Mouse (Mus musculus): ENCODE data around the gene Abhd16a.
"Not testable (repeated sequence)": the region's sequence is repeated elsewhere in the genome, so short reads cannot be mapped to it uniquely, and the experiment has no call there.

Gene Abhd16a

DNA sequence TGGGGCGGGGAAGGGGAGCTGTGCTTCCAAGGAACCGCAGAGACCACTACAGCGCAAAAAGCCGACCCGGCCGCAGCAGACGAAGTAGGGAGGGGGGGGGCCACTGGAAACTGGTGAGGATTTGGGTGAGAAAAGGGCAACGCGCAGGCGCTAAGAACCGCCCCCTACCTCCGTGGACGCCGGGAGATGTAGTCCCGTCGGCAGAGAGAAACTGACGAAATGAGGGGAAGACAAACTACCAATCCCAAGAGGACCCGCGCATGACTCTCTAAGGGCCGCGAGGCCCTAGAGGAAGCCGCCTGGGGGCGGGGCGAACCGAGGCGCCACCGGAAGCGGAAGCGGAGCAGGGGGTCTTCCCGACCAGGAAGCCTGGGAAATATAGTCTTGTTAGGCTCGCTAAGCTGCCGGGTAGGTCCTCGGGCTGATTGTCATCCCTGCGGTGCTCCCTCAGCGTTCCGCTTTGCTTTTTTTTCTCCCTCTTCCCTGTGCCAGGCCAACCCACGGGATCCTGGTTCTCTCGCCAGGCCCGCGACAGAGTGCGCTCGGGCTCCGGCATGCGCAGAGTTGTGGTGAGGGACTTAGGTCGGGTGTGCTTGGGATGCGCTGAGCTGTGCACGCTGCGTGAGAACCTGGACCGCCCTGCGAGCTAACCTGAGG is 32.2 kb downstream of the Abhd16a start, which contains the start of gene Gpank1:
Gene Gpank1, plus strand, starts transcription at position 313 of the 657 bp plus-strand sequence.
- peak; percentile 95 for DNase-seq (ENCODE audit: low spot score)

DNA sequence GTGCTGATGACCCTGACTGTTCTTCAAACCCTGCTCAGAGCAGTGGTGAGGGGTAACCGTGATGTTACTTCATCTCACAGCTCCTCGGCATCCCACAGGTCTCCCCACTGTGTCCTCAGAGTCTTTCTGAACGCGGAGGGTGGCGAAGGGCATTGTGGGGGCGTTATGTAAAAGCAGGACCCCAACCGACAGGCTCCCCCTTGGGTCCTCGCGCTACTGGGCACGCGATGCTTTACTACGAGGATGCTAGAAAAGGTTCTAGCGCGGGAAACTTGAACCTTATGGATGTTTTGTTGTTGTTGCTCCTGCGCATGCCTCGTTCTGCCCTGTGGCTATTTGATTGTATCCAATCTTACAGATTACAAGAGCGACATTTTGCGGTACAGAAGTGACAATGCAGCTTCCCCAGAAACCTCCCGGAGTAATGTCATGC is 32.8 kb downstream of the Abhd16a start, which contains the start of gene Csnk2b:
Gene Csnk2b, minus strand, starts transcription at position 183 of the 433 bp plus-strand sequence.
- DNase-seq (ENCODE audit: low spot score) = peak; percentile 59

DNA sequence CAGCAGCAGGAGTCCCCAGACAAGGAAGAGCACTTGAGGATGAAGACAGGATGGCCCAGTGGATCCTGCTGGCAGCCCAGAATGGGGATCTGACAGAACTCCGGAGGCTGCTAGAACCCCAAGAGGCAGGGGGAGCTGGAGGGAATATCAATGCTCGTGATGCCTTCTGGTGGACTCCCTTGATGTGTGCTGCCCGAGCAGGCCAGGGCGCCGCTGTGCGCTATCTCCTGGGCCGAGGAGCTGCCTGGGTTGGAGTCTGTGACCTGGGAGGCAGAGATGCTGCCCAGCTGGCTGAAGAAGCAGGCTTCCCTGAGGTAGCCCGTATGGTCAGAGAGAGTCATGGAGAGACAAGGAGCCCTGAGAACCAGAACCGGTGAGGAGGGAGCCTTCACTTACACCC is 34.2 kb downstream of the Abhd16a start:
- not testable (repeated sequence) for DNase-seq (ENCODE audit: low spot score)

DNA sequence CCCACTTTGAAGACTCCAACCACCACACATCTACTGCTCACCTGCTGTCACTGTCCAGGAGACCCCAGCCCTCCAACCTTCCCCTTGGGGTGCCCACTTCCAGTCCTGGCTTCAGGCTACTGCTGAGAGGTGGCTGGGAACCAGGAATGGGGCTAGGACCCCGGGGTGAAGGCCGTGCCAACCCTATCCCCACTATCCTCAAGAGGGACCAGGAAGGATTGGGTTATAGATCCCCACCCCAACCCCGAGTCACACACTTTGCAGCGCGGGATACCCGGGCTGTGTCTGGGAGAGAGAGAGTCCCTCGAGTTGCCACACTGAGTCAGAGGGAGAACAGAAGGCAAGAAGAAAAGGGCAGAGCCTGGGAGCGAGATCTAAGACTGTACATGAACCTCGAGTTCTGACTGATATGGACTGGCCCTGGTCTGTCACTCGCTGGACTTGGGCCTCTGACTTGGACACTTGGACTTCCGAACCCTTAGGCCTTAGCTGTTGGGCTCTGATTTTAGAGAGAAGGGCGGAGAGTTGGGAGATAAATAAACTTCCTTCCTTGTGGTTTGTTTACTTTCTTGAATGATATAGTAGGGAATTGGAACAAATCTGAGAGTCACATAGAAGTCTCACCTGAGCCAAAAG is 35.3 kb downstream of the Abhd16a start:
- DNase-seq (ENCODE audit: low spot score) = not testable (repeated sequence)

DNA sequence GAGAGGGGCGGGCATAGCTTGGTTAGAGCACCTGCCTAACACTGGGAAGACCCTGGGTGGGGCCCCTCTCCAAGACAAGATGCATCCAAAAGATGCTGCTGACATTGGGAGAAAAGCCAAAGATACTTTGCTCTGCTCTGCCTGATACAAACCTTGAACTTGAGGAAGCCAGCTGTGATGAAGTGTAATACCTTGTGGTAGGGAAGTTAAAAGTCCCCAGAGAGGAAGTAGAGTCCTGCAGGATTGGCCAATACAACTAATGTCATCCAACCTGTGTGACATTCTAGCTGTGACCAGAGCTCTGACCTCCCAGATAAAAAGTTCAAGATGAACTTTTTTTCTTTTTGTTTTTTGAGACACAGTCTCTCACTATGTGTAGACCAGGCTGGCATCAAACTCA is 36.0 kb downstream of the Abhd16a start:
- DNase-seq (ENCODE audit: low spot score) = no peak

DNA sequence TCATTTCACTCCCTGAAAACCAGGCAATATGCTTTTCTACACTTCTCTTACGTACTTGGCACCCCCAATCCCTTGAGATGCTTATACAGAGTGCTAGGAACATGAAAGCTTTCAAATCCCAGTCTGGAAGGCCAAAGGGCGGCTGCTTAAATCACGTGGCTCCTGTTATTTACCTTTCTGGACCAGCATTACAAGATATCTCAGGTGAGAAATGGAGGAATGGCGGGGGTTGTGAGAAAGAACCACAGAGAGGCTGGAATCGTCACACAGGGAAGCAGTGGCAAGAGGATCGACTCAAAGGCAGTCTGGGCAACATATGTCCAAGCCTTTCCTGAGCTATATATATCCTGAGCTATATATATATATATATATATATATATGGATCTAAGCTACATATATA is 36.5 kb downstream of the Abhd16a start:
- DNase-seq (ENCODE audit: low spot score) = no peak

DNA sequence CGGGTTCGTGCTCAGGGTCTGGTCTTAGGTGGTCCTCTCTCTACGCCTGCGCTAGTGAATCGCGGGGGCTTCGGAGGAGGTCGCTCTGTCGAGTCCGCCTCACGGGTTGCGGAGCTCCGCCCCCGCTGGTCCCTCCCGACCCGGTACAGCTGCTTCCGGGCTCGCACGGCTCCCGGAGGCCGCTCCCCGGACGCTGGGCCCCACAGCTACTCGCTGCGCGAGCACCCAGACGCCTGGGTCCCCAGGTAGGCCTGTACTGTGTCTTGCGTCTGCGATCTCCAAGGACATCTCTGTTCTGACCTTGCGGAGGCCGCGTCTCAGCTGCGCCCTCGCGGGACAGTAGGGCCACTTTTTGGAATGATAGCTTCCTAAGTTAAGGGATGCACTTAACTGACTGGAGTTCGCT is 37.1 kb downstream of the Abhd16a start, which contains the start of gene D17H6S53E:
Gene D17H6S53E, plus strand, starts transcription at position 168 of the 406 bp plus-strand sequence.
- DNase-seq (ENCODE audit: low spot score) = peak; percentile 65

DNA sequence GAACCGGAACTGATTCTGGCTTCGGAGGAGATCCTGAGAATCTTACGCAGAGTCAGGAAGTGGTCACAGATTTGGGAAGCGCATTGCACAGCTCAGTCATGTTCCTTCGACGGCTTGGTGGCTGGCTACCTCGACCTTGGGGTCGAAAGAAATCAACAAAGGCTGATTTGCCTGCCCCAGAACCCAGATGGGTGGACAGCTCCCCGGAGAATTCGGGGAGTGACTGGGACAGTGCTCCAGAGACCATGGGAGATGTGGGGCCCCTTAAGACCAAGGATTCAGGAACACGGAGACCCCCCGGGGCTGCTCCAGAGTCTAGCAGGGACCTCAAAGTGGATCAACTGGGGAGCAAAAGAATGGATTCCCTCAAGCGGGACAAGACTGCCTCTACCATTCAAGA is 38.0 kb downstream of the Abhd16a start:
- DNase-seq (ENCODE audit: low spot score) = no peak

DNA sequence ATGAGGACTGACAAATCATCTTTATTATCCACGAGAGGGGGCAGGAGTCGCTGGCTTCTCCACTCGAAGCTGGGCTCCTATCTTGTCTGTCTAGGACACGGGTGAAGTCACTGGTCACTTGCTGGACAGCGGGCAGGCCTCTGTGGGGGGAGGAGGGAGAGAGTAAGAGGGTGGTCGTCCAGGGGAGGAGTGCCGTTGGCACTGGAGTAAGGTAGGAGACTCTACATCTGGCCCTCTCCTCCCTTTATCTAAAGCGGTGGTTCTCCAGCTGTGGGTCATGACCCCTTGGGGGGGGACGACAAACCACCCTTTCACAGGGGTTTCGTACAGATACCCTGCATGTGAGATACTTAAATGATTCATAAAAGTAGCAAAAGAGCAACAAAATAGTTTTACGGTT is 39.9 kb downstream of the Abhd16a start:
- DNase-seq (ENCODE audit: low spot score) = no peak

DNA sequence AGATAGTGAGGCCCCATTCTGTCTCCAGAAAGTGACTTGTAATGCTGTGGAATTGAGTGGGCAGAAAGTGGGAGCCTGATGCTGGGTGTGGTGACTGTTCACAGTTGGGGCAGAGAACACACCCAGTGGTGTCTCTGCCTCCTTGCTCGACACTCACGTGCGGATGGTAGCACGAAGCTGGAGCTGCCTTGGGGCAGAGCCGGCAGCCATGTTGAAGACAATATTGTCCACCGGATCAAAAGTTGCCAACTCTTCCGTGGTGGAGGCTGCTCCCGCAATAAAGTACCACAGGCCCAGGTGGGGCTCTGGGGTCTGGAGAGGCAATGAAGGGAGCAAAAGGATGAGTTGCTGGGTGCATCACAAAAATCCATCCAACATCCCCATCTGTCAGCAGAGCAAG is 42.0 kb downstream of the Abhd16a start:
- no peak for DNase-seq (ENCODE audit: low spot score)

DNA sequence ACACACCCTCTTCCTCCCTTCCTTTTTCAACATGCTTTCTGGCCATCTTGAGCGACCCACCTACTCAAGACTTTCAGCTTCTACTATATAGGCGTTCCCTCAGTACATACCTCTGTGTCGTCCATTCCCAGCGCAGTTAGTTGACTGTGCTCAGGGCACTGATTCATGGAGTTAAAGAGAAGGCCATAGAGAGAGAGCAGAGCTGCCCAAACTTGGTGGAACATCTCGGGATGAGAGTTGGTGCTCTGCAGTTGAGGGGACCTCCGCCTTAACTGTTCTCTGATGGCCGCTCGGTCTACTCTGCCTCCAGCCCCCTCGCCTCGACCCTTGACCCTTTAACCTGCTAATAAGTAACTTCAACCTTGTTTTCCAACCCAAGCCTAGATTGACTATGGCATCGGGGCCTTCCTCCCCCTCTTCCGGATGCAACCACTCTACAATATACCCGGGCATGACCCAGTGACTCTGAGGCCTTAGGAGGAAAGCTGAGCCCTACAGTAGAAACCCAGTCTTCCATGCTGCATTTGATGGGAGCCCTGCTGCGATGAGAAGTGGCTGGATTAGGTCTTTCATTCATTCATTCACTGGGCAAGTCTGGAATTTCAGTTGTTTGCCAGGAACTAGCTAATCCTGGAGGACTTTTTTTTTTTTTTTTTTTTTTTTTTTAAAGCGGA is 42.6 kb downstream of the Abhd16a start, which contains the start of gene Apom:
Gene Apom, minus strand, starts transcription at position 551 of the 674 bp plus-strand sequence.
- DNase-seq (ENCODE audit: low spot score) = no peak

DNA sequence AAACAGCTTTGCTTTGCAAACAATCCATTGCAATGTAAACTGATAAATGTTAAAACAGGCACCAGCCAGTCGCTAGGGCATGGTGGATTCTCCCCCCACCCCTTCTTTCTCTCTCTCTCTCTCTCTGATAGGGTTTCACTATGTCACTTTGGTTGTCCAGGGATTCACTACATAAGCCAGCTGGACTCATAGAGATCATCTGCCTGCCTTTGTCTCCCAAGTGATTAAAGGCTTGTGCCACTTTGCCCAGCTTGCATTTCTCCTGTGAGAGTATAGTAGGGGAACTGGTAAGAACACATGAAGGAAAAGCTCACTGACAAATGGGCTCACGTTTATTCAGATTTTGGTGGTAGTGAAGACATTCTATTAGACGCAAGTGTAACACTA is 43.1 kb downstream of the Abhd16a start:
- DNase-seq (ENCODE audit: low spot score) = no peak

DNA sequence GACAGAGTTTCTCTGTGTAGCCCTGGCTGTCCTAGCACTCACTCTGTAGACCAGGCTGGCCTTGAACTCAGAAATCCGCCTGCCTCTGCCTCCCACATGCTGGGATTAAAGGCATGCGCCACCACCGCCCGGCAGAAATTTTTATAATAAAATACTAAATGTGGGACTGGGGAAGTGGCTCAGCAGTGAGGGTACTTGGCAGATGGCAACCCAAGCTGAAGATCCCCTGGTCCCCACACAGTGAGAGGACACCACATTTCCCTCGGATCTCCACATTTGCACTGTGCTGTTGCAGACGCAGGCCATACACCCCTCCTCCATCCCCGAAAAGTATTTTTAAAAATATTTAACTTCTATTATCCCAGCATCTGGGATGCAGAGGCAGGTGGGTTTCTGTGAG is 44.5 kb downstream of the Abhd16a start:
- DNase-seq (ENCODE audit: low spot score) = no peak

DNA sequence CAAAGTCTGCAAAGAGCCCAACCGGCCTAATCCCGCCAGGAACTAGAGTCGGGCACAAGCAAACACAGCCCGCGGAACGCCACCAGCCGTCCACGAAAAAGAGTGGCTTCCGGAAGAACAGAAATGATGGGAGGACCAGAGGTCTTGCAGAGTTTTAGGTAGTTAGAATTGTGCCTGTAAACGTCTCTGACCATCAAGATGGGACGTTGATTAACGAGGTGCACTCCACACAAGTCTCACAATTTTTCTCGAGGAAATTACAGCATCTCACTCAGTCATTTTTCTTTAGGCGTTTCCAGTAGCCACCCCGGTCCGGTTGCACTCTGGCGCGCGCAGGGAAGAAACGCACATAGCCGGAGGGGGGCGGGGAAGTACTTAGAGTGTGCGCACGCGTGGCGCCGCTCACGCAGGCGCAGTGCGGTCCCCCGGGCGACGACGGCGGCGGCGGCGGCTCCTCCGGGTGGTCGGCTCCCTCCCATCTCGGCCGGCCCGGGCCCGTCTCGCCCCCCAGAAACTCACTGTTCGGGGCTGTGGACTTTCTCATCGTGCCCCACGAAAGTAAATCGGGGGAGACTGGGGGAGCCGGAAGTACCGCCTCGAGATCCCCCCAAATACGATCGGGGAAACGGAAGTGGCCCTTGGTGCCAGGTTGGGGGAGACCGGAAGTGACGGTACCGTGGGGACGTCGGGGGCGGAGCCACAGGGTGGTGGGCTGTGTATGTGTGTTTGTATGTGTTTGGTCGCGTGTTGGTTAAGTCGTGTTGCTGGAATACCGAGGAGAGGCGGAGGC is 45.9 kb downstream of the Abhd16a start, which contains the start of gene Bag6:
Gene Bag6, plus strand, starts transcription at position 378 of the 790 bp plus-strand sequence.
- peak; percentile 91 for DNase-seq (ENCODE audit: low spot score)

DNA sequence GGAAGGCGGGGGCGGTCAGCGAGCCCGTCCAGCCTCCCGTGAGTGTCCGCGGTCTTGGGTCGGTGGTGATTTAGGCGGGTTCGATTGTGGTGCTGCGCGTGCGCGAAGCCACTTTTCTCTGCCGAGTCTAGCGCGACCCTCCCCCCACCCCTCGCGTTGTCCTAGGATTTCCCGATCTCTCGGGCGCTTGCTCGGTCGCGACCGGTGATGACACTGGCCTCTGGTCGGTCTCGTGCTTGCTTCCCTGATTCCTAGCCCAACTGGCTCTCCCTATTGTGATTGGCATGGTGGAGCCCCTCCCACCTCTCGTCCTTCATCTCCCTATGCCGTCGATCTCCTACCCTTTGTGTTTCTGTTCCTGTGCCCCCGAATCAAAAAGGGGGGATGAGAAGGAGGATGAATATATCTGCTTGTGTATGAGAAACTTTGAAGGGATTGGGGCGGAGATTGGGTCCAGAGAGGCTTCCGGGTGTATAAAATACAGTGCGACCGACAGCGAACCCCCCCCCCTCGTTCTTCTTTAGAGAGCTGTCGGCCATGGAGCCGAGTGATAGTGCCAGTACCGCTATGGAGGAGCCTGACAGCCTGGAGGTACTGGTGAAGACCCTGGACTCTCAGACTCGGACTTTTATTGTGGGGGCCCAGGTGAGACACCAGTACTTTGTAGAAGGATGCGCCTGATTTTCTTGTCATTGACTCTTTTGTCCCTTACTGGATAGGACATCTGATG is 46.7 kb downstream of the Abhd16a start:
- peak; percentile 65 for DNase-seq (ENCODE audit: low spot score)

DNA sequence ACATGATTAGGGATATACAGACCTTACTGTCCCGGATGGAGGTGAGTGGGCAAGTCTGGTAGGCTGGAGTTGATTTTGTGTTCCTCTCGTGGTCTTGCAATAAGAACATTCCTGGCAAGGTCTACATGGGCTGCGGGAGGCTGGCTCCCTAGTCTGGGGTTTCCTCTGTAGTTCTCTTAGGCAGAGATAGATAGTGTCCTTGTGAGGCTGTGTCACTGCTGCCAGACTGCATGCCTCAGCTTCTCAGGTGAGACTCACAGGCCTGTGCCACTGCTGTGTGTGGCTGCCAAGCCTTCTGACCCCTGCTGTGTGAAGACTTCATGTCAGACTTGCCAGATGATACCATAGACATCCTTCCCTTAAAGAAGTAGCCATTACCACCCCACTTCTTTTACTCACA is 50.2 kb downstream of the Abhd16a start:
- DNase-seq (ENCODE audit: low spot score) = no peak

DNA sequence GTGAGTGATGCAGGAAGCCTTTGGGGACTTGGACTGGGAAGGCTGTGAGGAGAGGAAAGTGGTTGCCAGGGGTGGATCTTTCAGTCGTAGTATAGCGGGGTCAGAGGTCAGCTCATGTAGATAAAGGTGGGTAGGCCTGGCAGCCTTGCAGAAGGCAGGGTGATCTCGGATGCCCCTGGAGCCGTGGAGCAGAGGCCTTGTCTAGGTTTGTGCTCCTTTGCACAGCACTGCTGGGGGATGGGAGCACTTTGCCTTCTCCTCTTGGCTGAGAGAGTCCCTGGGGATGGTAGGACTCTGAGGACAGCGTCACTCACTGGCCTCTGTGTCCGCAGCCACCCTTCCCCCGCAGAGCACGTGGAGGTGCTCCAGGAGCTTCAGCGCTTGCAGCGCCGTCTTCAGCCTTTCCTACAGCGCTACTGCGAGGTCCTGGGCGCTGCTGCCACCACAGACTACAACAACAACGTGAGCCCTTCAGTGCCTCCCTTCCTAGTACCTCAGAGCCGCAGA is 51.5 kb downstream of the Abhd16a start:
- no peak for DNase-seq (ENCODE audit: low spot score)

DNA sequence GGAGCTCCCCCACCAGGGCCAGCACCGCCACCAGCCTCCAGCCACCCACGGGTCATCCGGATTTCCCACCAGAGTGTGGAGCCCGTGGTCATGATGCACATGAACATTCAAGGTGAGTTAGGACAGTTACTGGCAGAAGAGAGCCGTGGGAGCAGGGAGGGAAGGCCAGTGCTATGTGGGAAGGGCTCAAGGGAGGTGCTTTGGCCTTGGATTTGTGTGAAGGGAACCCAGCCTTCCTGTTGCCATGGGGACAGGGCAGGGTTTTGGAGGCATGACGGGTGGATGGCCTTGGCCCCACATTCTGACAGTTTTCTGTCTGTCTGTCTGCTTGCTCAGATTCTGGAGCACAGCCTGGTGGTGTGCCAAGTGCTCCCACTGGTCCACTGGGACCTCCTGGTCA is 52.9 kb downstream of the Abhd16a start:
- DNase-seq (ENCODE audit: low spot score) = no peak

DNA sequence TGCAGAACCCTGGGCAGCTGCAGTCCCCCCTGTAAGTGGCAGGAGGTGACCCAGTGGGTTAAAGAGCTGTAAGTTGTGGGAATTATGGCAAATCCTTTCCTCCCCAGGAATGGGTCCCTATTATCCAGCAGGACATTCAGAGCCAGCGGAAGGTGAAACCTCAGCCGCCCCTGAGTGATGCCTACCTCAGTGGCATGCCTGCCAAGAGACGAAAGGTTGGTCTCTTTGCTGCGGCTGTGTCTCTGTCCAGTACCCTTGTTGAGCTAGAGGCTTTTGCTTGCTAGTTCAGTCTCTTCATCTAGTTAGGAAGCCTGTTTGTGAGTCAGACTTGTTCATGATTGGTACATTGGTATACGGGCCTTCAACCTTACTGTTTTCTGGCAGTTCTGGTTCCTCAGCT is 57.1 kb downstream of the Abhd16a start:
- no peak for DNase-seq (ENCODE audit: low spot score)

DNA sequence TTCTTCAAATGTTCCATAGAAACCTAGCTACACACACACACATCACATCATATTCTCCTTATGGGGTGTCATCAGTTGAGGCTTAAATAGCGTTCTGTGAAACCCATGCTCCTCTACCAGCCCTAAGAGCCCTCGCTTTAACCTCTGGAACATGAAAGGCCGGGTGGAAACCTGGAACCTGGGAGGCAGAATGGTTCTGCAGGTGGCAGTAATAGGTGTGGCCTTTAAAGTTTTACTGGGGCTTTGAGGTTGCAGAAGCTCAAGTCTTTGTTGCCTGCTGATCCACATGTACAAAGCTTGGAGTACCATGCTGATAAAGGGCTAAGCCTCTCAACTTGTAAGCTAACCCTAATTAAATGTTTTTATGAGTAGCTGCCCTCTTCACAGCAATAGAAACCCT is 58.3 kb downstream of the Abhd16a start:
- no peak for DNase-seq (ENCODE audit: low spot score)

Data from c-Kit-positive CD71-positive TER-119-positive erythroid progenitor cells, embryonic 14.5 days (primary cell).